Mouse (Mus musculus) heart, embryonic 11.5 days (tissue): ENCODE data around the gene Itga6. TPM values are rescaled to one million over a fixed set of nuclear protein-coding genes. Genes with fewer than 3 reads are reported as not detected.

Experiments
- ATAC-seq: fragments of 200-750 bp; cut with Nextera tagmentation; replicated peaks from 2 replicates; pipeline ENCODE4 v1.8.0; 2017; ENCODE audit warnings: moderate library complexity; ENCODE audit not compliant: insufficient number of reproducible peaks, low FRiP score, low TSS enrichment
- H3K27ac ChIP-seq: fragments of 300-500 bp; sonication (generic); 2 replicates; pipeline ENCODE4 v1.5.1; 2014; ENCODE audit warnings: mild to moderate bottlenecking, low read depth, low read length
- H3K27me3 ChIP-seq: fragments of 300-500 bp; sonication (generic); 2 replicates; pipeline ENCODE4 v1.6.1; 2014; ENCODE audit warnings: mild to moderate bottlenecking, low read length, mixed read lengths; ENCODE audit not compliant: control insufficient read depth, insufficient read depth
- H3K36me3 ChIP-seq: fragments of 300-500 bp; sonication (generic); 2 replicates; pipeline ENCODE4 v1.6.1; 2014; ENCODE audit warnings: mild to moderate bottlenecking, low read length, moderate library complexity, mixed read lengths; ENCODE audit not compliant: control insufficient read depth, insufficient read depth
- H3K4me1 ChIP-seq: fragments of 300-500 bp; sonication (generic); 2 replicates; pipeline ENCODE4 v1.6.1; 2014; ENCODE audit warnings: low read length; ENCODE audit not compliant: control insufficient read depth, insufficient read depth
- H3K4me2 ChIP-seq: fragments of 300-500 bp; sonication (generic); 2 replicates; pipeline ENCODE4 v1.6.1; 2014; ENCODE audit warnings: mild to moderate bottlenecking, moderate library complexity
- H3K4me3 ChIP-seq: fragments of 300-500 bp; sonication (generic); 2 replicates; pipeline ENCODE4 v1.5.1; 2014; ENCODE audit warnings: low read depth, low read length
- H3K9ac ChIP-seq: fragments of 300-500 bp; sonication (generic); 2 replicates; pipeline ENCODE4 v1.6.1; 2014; ENCODE audit warnings: mild to moderate bottlenecking, low read depth, low read length, moderate library complexity
- H3K9me3 ChIP-seq: fragments of 300-500 bp; sonication (generic); replicated peaks from 2 replicates; pipeline ENCODE4 v1.6.1; 2016; ENCODE audit warnings: low read length; ENCODE audit not compliant: control insufficient read depth
- WGBS: fragments of 180-500 bp; shearing (Covaris S2); extraction: QIAGEN DNeasy Blood & Tissue Kit; methylation state at CpG from one replicate; pipeline ENCODE4 v1.1.7; 2014; ENCODE audit not compliant: insufficient replicate concordance; 5-methylcytosine and 5-hydroxymethylcytosine counted together
- polyA plus RNA-seq: library from polyadenylated mRNA; unstranded; fragments of >200 nt; fragmentation: Nextera tagmentation; extraction: Ambion mirVana; gene quantifications from 2 replicates; pipeline ENCODE4 v1.2.1, GENCODE M21; 2014

The Itga6 gene
- polyA plus RNA-seq, 1 experiment from 2014 or later = 128 TPM

- H3K36me3 ChIP-seq = no peaks in the 10 kb centered on the region
- H3K27me3 ChIP-seq = no peaks in the 10 kb centered on the region
- 78% methylated on average over 5 of the region's 5 CpGs for WGBS
- no peak overlapping the region for H3K27ac ChIP-seq
- ATAC-seq = no peak
- H3K4me3 ChIP-seq = no peak overlapping the region
- 0 out of 2 replicates have a peak overlapping the region, but pooled peaks have one; percentile 1 for H3K4me2 ChIP-seq
- H3K9ac ChIP-seq = no peak overlapping the region
- no peaks in the 10 kb centered on the region for H3K9me3 ChIP-seq
- peaks cover 29% of the 10 kb centered on the region; the same call in 1 of the 2 replicates for H3K4me1 ChIP-seq
These were observed 45.3 kb downstream of the Itga6 start for GRCm38 (mm10) chr2:71790752-71791151.

- 80% methylated on average over 2 of the region's 2 CpGs for WGBS
These were observed 45.8 kb downstream of the Itga6 start for GRCm38 (mm10) chr2:71791203-71791602.

GRCm38 (mm10) chr2:71794139-71794538, 48.7 kb downstream of the Itga6 start:
- Histone ChIP-seq H3K9me3 (no peaks in the 10 kb centered on the region), H3K4me3 (no peak overlapping the region), H3K27me3 (no peaks in the 10 kb centered on the region), H3K4me2 (peak overlapping the region; percentile 25; the same call in 1 of the 2 replicates), H3K4me1 (peaks cover 29% of the 10 kb centered on the region), H3K9ac (no peak overlapping the region), H3K27ac (no peak overlapping the region), H3K36me3 (no peaks in the 10 kb centered on the region)
- ATAC-seq = no peak
- whole genome bisulfite sequencing = 56% methylated on average over 6 of the region's 6 CpGs

More at GRCm38 (mm10) chr2:71791203-71791602, 45.8 kb downstream of the Itga6 start:
- Histone ChIP-seq H3K4me3 (no peak overlapping the region), H3K9ac (no peak overlapping the region), H3K4me2 (no peak overlapping the region), H3K9me3 (no peaks in the 10 kb centered on the region), H3K36me3 (no peaks in the 10 kb centered on the region), H3K27ac (no peak overlapping the region), H3K4me1 (peaks cover 29% of the 10 kb centered on the region; the same call in 1 of the 2 replicates), H3K27me3 (no peaks in the 10 kb centered on the region)
- ATAC-seq = no peak

GRCm38 (mm10) chr2:71796787-71797186, 51.4 kb downstream of the Itga6 start:
- 70% methylated on average over 6 of the region's 6 CpGs for WGBS
- no peak overlapping the region for H3K4me3 ChIP-seq

GRCm38 (mm10) chr2:71800798-71801197, 55.4 kb downstream of the Itga6 start:
- no peaks in the 10 kb centered on the region for H3K27me3 ChIP-seq
- no peak for ATAC-seq
- WGBS = 80% methylated on average over 6 of the region's 6 CpGs
- H3K4me2 ChIP-seq = no peak overlapping the region
- H3K4me3 ChIP-seq = no peak overlapping the region
- H3K9me3 ChIP-seq = no peaks in the 10 kb centered on the region
- no peak overlapping the region for H3K27ac ChIP-seq
- H3K9ac ChIP-seq = no peak overlapping the region
- H3K36me3 ChIP-seq = no peaks in the 10 kb centered on the region
- peaks cover 25% of the 10 kb centered on the region for H3K4me1 ChIP-seq

More at GRCm38 (mm10) chr2:71796787-71797186, 51.4 kb downstream of the Itga6 start:
- no peaks in the 10 kb centered on the region for H3K9me3 ChIP-seq
- H3K4me2 ChIP-seq = no peak overlapping the region
- ATAC-seq = no peak
- H3K4me1 ChIP-seq = peaks cover 27% of the 10 kb centered on the region
- H3K27ac ChIP-seq = no peak overlapping the region
- H3K27me3 ChIP-seq = no peaks in the 10 kb centered on the region
- H3K36me3 ChIP-seq = no peaks in the 10 kb centered on the region
- H3K9ac ChIP-seq = no peak overlapping the region

- ATAC-seq = no peak
- Histone ChIP-seq H3K4me1 (peaks cover 30% of the 10 kb centered on the region), H3K36me3 (no peaks in the 10 kb centered on the region), H3K27me3 (no peaks in the 10 kb centered on the region), H3K27ac (no peak overlapping the region), H3K9me3 (no peaks in the 10 kb centered on the region), H3K4me2 (no peak overlapping the region), H3K9ac (no peak overlapping the region), H3K4me3 (no peak overlapping the region)
- WGBS = 65% methylated on average over 7 of the region's 7 CpGs
These were observed 56.3 kb downstream of the Itga6 start for GRCm38 (mm10) chr2:71801691-71802090.

- Histone ChIP-seq H3K36me3 (no peaks in the 10 kb centered on the region), H3K9me3 (no peaks in the 10 kb centered on the region), H3K27me3 (no peaks in the 10 kb centered on the region), H3K9ac (no peak overlapping the region), H3K4me2 (no peak overlapping the region), H3K27ac (no peak overlapping the region), H3K4me1 (peaks cover 30% of the 10 kb centered on the region), H3K4me3 (no peak overlapping the region)
- WGBS = 67% methylated on average over 4 of the region's 4 CpGs
- ATAC-seq = no peak
These were observed 56.7 kb downstream of the Itga6 start for GRCm38 (mm10) chr2:71802131-71802530.

- ATAC-seq = no peak
- H3K9me3 ChIP-seq = no peaks in the 10 kb centered on the region
- WGBS = 66% methylated on average over 7 of the region's 7 CpGs
- no peak overlapping the region for H3K27ac ChIP-seq
- H3K36me3 ChIP-seq = no peaks in the 10 kb centered on the region
- H3K4me3 ChIP-seq = no peak overlapping the region
- peaks cover 52% of the 10 kb centered on the region for H3K4me1 ChIP-seq
- no peaks in the 10 kb centered on the region for H3K27me3 ChIP-seq
- H3K4me2 ChIP-seq = no peak overlapping the region
- no peak overlapping the region for H3K9ac ChIP-seq
These were observed 59.7 kb downstream of the Itga6 start for GRCm38 (mm10) chr2:71805120-71805519.
